In the genomic region with DNA sequence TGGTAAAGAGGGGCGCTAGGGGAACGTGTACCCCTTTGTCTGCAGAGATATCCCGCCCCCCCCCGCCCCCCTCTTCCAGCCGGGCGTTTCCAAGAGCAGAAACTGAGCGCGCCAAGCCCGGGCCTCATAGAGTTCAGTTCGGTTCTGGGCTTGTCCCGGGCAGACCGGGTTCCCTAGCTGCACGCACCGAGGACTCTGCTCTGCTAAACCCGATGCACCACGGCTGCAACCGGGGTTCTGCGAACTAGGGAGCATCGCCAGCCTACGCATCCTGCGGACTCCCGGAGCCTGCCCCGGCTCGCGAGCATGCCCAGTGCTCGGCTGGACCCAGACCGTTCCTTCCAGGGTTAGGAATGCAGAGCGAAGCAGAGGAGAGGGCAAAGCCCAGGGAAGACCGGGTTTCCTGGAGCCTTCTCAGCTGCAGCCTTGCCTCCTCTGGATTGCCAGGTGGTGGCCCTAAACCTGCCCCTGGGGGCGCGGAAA, we compare ENCODE assay signal across 8 mouse cellular contexts. TPM values are rescaled to one million over a fixed set of nuclear protein-coding genes. Genes with fewer than 3 reads are reported as not detected.
DNase-seq lines count a peak whose midpoint lies in the region; ATAC-seq and TF ChIP-seq lines count a peak whose summit lies in the region.

No protein-coding gene starts in this region.

- no peak for TF ChIP-seq CTCF in E14TG2a.4 (conservative IDR thresholded peaks at IDR 0.05; ENCODE audit: low read length)
- TF ChIP-seq CTCF in midbrain, postnatal 0 days (IDR thresholded peaks at IDR 0.05): no peak

- peak; percentile 30 for DNase-seq in adrenal gland, adult 2 months
- DNase-seq in embryonic facial prominence, embryonic 10.5 days (ENCODE audit: low spot score): peak; percentile 76
- peak; percentile 4 to 5 for DNase-seq in heart, postnatal 14 days
- DNase-seq in left cerebral cortex, postnatal 25 days (ENCODE audit: low spot score in 2 of 2): peak; percentile 71 to 77
- peak; percentile 65 for DNase-seq in midbrain, postnatal 0 days (ENCODE audit: low spot score)
- no peak for DNase-seq in thymus, postnatal 25 days

- H3K4me3 ChIP-seq in E14TG2a.4 (replicated peaks; ENCODE audit: low read length): peak overlapping the region; percentile 83
- peak overlapping the region; percentile 70 for H3K4me3 ChIP-seq in embryonic facial prominence, embryonic 10.5 days
- H3K4me3 ChIP-seq in midbrain, postnatal 0 days (ENCODE audit: low read depth, low read length): peak overlapping the region; percentile 63

- no peaks in the 10 kb centered on the region for H3K9me3 ChIP-seq in E14TG2a.4 (ENCODE audit: low read length)
- H3K9me3 ChIP-seq in embryonic facial prominence, embryonic 10.5 days: no peaks in the 10 kb centered on the region
- no peaks in the 10 kb centered on the region for H3K9me3 ChIP-seq in midbrain, postnatal 0 days (ENCODE audit: low read length)

- ATAC-seq in midbrain, postnatal 0 days (ENCODE audit: low FRiP score): peak; percentile 80
- no peak for ATAC-seq in CD4-positive, CD25-positive, alpha-beta regulatory T cell, adult 4 months

- WGBS in embryonic facial prominence, embryonic 10.5 days: under 1% methylated on average over 31 of the region's 31 CpGs
- under 1% methylated on average over 31 of the region's 31 CpGs for WGBS in midbrain, postnatal 0 days

- intact Hi-C loops in heart, postnatal 14 days (cut with DNase I): no loop called here
- intact Hi-C loops in left cerebral cortex, postnatal 25 days (cut with DNase I): loop anchor here (5.0 to 10.0 kb wide), 3 partner anchors 198 to 559 kb away; no protein-coding TSS in a partner anchor

- peaks cover 51% of the 10 kb centered on the region for H3K27me3 ChIP-seq in E14TG2a.4 (ENCODE audit: insufficient read depth, low read length)
- H3K27me3 ChIP-seq in embryonic facial prominence, embryonic 10.5 days (replicated peaks; ENCODE audit: low read depth, poor library complexity, severe bottlenecking): peaks cover 49% of the 10 kb centered on the region
- no peaks in the 10 kb centered on the region for H3K27me3 ChIP-seq in midbrain, postnatal 0 days (ENCODE audit: insufficient read depth, low read length)

- peaks cover 12% of the 10 kb centered on the region; the same call in 1 of the 2 replicates for H3K4me1 ChIP-seq in E14TG2a.4 (replicated peaks; ENCODE audit: low read depth, low read length)
- peaks cover 15% of the 10 kb centered on the region for H3K4me1 ChIP-seq in embryonic facial prominence, embryonic 10.5 days
- peaks cover 4% of the 10 kb centered on the region; the same call in 1 of the 2 replicates for H3K4me1 ChIP-seq in midbrain, postnatal 0 days (ENCODE audit: insufficient read depth, low read length)

- H3K27ac ChIP-seq in embryonic facial prominence, embryonic 10.5 days (replicated peaks): peak overlapping the region; percentile 86
- H3K27ac ChIP-seq in midbrain, postnatal 0 days (ENCODE audit: low read depth, low read length): peak overlapping the region; percentile 91

- no peaks in the 10 kb centered on the region for H3K36me3 ChIP-seq in E14TG2a.4 (ENCODE audit: insufficient read depth, low read length)
- H3K36me3 ChIP-seq in embryonic facial prominence, embryonic 10.5 days (replicated peaks): no peaks in the 10 kb centered on the region
- no peaks in the 10 kb centered on the region for H3K36me3 ChIP-seq in midbrain, postnatal 0 days (ENCODE audit: insufficient read depth, low read length)

- peak overlapping the region; percentile 73 for H3K4me2 ChIP-seq in midbrain, postnatal 0 days (ENCODE audit: low read depth, low read length, poor library complexity, severe bottlenecking)

- H3K9ac ChIP-seq in midbrain, postnatal 0 days (replicated peaks; ENCODE audit: low read length, poor library complexity, severe bottlenecking): peak overlapping the region; percentile 75

RNA-seq across cellular contexts. Expression of gene Tenm2, which starts 0.9 kb away (rescaled TPM):
- total RNA-seq in adrenal gland, adult 2 months (2021): under 1 TPM; 0.23 to 0.86 TPM
- 0.08 and 0.13 TPM in 2 replicates for polyA plus RNA-seq in adrenal gland, adult 2 months (2012; rRNA removed)
- polyA plus RNA-seq in embryonic facial prominence, embryonic 10.5 days (2016; fragmentation: Nextera tagmentation; extraction: Ambion mirVana): 1.8 and 3.7 TPM in 2 replicates
- under 1 TPM; 0.02 to 0.19 TPM for total RNA-seq in heart, postnatal 14 days (2021)
- total RNA-seq in left cerebral cortex, postnatal 25 days (2021): 10 to 100 TPM; 73.5 to 92.9 TPM
- 138 and 154 TPM in 2 replicates for total RNA-seq in midbrain, postnatal 0 days (2014; rRNA removed)
- polyA plus RNA-seq in midbrain, postnatal 0 days (2015; fragmentation: Nextera tagmentation; extraction: Ambion mirVana): 51.6 and 62.6 TPM in 2 replicates
- under 1 TPM in 1 of 2 experiments, not detected in 1; 0.05 TPM for polyA plus RNA-seq in CD4-positive, CD25-positive, alpha-beta regulatory T cell, adult 4 months (2017; shearing (Covaris generic))

Comparison
In these comparisons a context has a peak if more than half of its experiments do, and no peak if none do; other contexts are left out.
1. RNA of gene Tenm2, which starts 0.9 kb away (total RNA-seq): 138 to 154 TPM in midbrain, postnatal 0 days and 73.5 to 92.9 TPM in left cerebral cortex, postnatal 25 days; 0.23 to 0.86 TPM in adrenal gland, adult 2 months and 0.02 to 0.19 TPM in heart, postnatal 14 days; every median in the first group is over 10 times any median in the second.
2. Peak in every context shown above with its lines, with median percentiles within 50 percentile points of each other: H3K4me3 ChIP-seq.